Mouse (Mus musculus): ENCODE results near the gene Vmn2r42. TPM values are rescaled to one million over a fixed set of nuclear protein-coding genes. Genes with fewer than 3 reads are reported as not detected.
"Not testable (repeated sequence)": the region's sequence is repeated elsewhere in the genome, so short reads cannot be mapped to it uniquely, and the experiment has no call there.

Gene Vmn2r42
- not detected for polyA plus RNA-seq (2012; fragmentation: generic; extraction: Trizol)

- not testable (repeated sequence) for H3K79me2 ChIP-seq (ENCODE audit: control insufficient read depth, insufficient read depth); H3K4me3 ChIP-seq; H3ac ChIP-seq (ENCODE audit: control insufficient read depth, insufficient read length); H3K4me2 ChIP-seq (ENCODE audit: low read depth); H3K36me3 ChIP-seq (ENCODE audit: control insufficient read depth, insufficient read depth); H3K27me3 ChIP-seq (ENCODE audit: control insufficient read depth, insufficient read depth, insufficient read length)
Observed at GRCm38 (mm10) chr7:8200220-8200619, at the start of gene Vmn2r42. TSS of gene Vmn2r42 (minus strand) at chr7:8200320.

GRCm38 (mm10) chr7:8161554-8161953, 38.6 kb downstream of the Vmn2r42 start, which contains the start of gene Vmn2r41:
TSS of gene Vmn2r41 (minus strand) at chr7:8161654.
- H3K4me2 ChIP-seq (ENCODE audit: low read depth); H3K79me2 ChIP-seq (ENCODE audit: control insufficient read depth, insufficient read depth); H3ac ChIP-seq (ENCODE audit: control insufficient read depth, insufficient read length): not testable (repeated sequence)

More at GRCm38 (mm10) chr7:8161554-8161953, 38.6 kb downstream of the Vmn2r42 start, which contains the start of gene Vmn2r41:
- not testable (repeated sequence) for H3K4me3 ChIP-seq; H3K27me3 ChIP-seq (ENCODE audit: control insufficient read depth, insufficient read depth, insufficient read length); H3K36me3 ChIP-seq (ENCODE audit: control insufficient read depth, insufficient read depth)

Other genes with a start within 250 kb of the Vmn2r42 start
- gene Vmn2r41, start 38.7 kb downstream of the Vmn2r42 start, polyA plus RNA-seq (2012; fragmentation: generic; extraction: Trizol), result not detected
- not detected for gene Vmn2r43, start 60.3 kb upstream of the Vmn2r42 start, polyA plus RNA-seq (2012; fragmentation: generic; extraction: Trizol)
- gene Vmn2r44, start 183.0 kb upstream of the Vmn2r42 start, polyA plus RNA-seq (2012; fragmentation: generic; extraction: Trizol), result not detected

All from myocyte (in vitro differentiated cells).